Mouse (Mus musculus): ENCODE measurements around the gene Dnah6.

The Dnah6 gene

DNA sequence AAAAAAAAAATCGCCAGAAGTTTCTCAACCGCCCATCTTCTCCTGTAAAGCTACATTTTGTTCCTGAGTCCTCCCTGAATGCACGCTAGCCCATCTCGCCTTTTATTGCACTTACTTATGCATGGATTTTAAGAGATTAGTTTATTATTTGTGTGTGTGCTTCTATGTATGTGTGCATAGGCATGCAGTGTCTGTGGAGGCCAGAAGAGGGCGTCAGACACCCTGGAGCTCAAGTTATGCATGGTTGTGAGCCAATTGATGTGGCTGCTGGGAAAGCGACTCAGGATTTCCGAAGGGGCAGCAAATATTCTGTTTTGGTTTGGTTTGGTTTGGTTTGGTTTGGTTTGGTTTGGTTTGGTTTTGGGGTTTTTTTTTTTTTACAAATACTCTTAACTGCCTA, 78.0 kb downstream of the Dnah6 start:
- DNase-seq (ENCODE audit: low read depth, low spot score) = no peak

DNA sequence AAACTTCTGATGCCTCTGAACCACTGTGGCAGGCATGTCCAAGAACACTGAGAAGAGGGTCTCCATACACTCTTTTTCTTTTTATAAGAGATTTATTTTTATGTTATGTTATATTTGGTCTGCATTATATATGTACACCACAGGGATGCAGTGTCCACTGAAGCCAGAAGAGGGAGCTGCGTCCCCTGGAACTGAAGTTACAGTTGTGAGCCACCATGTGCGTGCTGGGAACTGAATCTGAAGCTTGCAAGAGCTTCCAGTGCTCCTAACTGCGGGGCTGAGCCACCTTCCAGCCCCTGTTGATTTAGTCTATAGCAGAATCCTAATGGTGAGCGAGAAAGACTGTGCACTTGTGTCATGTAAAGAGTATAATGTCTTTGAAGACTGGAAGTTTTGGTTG, 78.7 kb downstream of the Dnah6 start:
- DNase-seq (ENCODE audit: low read depth, low spot score) = peak; percentile 6

GRCm38 (mm10) chr6:73140836-73141235, 80.6 kb downstream of the Dnah6 start:
- DNase-seq (ENCODE audit: low read depth, low spot score) = no peak

DNA sequence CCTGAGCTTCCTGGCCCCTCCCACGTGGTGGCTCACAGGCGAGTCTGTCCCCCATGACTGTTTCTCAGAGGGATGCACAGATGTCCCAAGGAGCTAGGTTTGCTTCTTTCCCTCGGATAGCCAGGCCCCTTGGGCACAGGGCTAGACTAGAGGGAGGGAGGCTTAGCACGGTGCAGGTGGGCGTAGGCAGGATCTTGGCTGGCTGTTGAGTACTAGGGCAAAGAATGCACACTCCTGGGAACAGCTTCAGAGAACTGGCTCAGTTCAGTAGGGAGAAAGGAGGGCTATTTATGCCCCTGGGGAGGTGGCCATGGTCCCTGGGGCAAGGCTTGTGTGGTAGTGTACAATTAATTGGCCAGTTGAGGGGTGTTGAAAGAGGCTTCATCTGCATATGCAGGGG, 88.7 kb downstream of the Dnah6 start:
- no peak for DNase-seq (ENCODE audit: low read depth, low spot score)

GRCm38 (mm10) chr6:73127594-73127993, 93.9 kb downstream of the Dnah6 start:
- no peak for DNase-seq (ENCODE audit: low read depth, low spot score)

DNA sequence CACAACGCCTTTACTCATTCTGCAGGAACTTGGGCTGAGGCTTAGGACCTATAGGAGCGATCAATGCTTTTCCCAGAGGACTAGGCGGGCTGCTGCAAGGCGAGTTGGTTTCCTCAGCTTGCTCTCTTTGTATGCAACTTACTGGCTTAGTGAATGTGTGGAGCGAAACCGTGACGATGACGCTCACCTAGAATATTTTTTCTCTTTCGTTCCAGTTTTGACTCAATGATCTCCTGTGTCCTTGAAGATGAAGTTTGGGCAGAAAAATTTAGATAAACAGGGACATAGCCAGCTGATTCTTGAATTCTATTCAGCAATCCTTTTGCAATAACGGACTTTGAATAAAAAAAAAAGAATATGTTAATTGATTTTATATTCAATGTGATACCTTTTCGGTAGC, 101.1 kb downstream of the Dnah6 start:
- no peak for DNase-seq (ENCODE audit: low read depth, low spot score)

DNA sequence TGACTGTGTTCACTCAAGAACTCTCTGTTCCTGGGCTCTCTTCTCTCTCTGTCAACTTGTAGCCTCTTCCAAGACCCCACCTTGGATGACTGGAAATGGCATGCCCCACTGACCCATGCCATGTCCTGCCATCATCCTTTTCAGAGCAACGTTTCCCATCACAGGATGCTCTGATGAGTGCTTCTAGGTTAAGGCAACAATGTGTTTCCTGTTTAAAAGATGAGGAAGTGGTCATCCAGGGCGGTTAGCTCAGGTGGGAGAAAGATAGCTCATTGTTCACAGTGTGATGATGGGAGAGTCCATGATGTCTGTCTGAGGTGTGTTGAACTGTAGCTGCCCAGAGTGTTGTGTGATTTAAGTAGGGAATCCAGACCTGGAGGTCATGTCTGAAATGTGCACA, 107.6 kb downstream of the Dnah6 start:
- no peak for DNase-seq (ENCODE audit: low read depth, low spot score)

DNA sequence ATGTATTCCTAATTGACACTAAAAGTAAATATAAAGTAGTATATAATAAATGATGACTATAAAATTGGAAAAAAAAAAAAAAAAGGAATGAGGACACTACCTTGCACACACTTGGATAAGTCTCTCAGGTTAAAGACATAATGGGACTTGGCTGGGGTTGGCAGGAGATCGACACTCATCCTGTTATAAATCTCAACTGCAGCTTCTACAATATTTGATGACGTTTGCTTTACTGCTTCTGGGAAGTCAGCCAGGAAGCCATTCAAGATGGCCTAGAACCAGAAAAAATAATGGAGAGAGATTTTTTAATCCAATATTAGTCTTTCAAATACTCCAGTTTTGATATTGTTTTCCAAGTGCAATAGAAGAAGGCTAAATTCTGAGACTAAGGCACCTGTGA, 108.1 kb downstream of the Dnah6 start:
- no peak for DNase-seq (ENCODE audit: low read depth, low spot score)

- no peak for DNase-seq (ENCODE audit: low read depth, low spot score)
These were observed 128.3 kb downstream of the Dnah6 start for GRCm38 (mm10) chr6:73093133-73093532.

DNA sequence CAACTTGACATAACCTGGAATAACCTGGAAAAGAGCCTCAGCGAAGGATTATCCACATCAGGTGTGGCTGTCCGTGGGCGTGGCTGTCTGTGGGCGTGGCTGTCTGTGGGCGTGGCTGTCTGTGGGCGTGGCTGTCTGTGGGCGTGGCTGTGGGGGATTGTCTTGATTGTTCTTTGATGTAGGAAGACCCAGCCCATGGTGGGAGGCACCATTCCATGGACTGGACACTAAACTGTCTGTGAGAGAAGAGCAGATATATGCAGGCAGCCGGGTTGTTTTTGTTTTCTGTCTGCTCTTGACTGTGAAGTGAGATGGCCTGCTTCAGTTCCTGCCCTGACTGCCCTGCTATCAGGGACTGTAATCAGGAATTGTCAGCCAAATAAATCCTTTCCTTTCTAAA, 130.6 kb downstream of the Dnah6 start:
- DNase-seq (ENCODE audit: low read depth, low spot score) = no peak

DNA sequence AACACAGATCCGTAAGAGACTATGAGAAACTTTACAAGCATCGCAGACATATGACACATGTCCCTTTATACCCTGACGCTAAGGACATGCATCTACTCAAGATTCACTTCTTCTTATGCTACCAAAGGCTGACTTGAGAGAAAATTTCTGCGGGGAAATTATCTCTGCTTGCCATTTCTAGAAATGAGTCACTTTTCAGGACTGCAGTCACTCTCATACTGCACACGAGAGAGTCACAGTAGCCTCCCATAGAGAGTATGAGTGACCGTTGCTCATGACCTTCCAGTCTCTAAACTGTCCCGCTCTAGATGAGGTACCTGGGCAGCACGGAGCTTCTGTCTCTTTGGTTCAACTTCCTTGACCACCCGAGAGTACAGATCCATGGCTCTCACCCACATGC, 138.9 kb downstream of the Dnah6 start:
- DNase-seq (ENCODE audit: low read depth, low spot score) = no peak

DNA sequence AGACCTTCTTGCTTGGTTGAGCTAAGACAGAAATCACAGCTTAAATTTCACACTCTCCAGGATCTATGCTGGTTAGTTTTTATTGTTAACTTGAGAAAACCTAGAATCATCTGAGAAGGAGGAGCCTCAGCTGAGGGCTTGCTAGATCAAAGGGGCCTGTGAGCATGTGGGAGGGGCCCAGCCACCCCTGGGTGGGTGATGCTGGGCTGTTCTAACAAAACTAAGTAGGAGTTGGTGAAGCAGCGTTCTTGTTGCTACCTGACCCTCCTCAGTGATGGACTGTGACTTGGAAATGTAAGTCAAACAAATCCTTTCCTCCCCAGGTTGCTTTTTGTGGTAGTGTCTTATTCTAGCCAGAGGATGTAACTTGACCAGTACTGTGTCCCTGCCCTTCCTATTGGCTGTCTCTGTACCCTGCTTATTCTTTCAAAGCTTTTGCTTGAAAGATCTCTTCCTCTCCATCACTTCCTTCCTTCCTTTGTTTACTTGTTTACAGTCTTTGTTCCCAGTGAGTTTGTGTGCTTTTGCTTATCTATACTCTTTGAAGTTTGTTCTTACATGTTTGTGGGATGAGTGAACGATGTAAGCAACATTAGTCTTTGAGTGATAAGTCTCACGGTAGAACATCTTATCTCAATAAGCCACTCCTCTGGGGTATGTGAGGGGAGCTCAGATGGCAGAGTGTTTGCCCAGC, 149.2 kb downstream of the Dnah6 start:
- no peak for DNase-seq (ENCODE audit: low read depth, low spot score)

DNA sequence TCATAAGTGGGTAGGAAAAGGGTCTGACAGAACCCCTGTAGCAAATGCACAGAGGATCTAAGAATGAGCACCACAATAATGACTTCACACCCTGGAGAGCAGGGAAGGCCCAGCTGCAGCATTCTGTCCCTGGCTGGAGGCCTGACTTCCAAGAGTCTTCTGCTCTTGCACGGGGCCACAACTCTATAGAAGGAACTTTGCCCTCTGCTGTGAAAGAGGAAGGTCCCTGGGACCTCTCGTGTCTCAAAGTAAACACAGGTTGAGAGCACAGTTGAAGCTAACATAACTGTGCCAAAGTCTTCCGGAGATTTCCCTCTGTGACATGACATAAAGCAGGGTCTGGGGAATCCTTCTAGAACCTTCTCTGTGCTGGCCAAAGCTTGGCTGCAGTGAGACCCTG, 150.2 kb downstream of the Dnah6 start:
- no peak for DNase-seq (ENCODE audit: low read depth, low spot score)

DNA sequence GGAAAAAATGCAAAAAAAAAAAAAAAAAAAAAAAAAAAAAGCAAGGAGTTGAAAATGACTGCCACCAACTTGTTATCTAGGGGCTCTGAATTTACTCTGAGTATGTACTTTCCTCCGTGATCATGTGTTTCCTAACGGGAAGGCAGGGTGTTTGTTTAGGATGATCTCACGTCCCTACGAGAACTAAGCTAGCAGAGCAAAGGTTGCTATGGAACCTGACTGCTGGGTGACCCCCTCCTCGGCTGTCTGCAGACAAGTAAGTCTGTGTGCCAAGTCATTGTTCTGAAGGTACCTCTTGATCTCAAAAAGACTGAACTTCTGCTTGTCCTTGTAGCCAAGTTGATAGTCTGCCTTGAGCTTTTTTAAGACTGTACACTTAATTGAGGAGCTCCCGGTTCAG, 150.8 kb downstream of the Dnah6 start:
- no peak for DNase-seq (ENCODE audit: low read depth, low spot score)

DNA sequence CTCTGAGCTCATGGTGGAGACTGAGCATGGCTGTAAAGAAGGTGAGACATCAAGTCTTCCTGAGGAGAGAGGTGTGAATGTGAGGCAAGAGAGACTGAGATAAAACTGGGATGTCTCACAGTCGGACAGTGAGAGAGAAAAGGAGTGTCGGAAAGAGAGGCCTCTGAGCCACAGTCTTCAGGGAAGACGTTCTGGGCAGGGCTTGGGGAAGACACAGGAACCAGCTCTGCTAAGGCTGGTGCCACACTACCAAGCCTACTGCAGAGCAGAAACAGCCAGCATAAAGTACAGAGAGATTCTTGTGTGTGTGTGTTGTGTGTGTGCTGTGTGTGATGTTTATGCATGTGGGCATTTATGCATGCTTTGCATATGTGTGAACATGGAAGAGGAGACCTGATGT, 156.9 kb downstream of the Dnah6 start:
- no peak for DNase-seq (ENCODE audit: low read depth, low spot score)

DNA sequence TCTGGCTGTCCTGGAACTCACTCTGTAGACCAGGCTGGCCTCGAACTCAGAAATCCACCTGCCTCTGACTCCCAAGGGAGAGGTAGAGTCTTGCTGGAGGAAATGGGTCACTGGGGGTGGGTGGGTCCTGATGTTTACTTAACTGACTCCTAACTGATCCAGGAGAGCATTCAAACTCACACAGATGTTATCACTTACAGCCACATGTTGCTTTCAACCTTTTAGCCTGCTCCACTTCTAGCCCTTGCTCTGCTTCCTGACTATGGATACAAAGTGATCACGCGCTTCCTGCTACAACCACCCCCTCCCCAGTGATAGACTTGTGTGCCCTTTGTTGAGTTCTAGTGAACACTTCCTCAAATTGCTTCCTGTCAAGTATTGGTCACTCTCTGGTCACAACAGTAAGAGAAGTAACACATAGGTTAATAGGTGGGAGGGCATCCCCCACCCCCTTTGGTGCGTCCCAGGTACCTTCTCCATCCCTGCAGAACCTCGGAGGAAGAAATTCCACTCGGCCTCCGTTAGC, 161.8 kb downstream of the Dnah6 start:
- DNase-seq (ENCODE audit: low read depth, low spot score) = no peak

- DNase-seq (ENCODE audit: low read depth, low spot score) = no peak
These were observed 162.3 kb downstream of the Dnah6 start for GRCm38 (mm10) chr6:73059162-73059561.

- no peak for DNase-seq (ENCODE audit: low read depth, low spot score)
These were observed 166.1 kb downstream of the Dnah6 start for GRCm38 (mm10) chr6:73055347-73055746.

DNA sequence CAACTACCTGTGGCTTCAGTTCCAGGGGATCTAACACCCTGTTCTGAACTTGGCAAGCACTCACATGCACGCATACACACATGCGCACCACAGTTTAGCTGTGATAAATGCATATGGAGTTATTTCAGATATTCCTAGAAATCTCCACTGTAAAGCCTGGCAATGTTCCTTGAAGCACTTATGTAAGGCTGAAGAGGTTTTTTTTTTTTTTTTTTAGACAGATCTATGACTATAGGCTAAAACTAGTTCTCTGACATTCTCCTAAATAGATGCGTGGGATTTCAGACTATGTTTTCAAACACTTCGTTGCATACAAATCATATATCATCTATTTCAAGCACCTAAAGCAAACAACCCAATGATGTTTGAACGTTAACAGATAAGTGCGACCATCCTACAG, 166.6 kb downstream of the Dnah6 start:
- no peak for DNase-seq (ENCODE audit: low read depth, low spot score)

DNA sequence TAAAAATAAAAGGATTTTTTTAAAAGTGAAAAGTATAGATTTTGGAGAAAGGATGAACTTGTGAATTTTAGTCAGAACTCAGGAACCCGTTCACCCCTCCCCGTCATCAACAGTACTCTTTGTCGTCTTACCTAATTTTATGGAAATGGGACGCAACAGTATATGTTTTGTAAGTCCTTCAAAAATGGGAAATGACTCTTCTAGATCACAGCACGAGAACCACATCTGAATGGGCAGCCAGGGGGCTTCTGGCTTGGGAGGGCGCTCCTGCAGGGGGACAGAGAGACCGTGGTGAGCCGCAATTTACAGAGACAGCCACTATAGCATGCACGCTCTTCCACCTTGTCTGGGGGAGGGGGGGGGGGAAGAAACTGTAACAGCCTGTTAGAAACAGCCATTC, 167.9 kb downstream of the Dnah6 start:
- no peak for DNase-seq (ENCODE audit: low read depth, low spot score)

DNA sequence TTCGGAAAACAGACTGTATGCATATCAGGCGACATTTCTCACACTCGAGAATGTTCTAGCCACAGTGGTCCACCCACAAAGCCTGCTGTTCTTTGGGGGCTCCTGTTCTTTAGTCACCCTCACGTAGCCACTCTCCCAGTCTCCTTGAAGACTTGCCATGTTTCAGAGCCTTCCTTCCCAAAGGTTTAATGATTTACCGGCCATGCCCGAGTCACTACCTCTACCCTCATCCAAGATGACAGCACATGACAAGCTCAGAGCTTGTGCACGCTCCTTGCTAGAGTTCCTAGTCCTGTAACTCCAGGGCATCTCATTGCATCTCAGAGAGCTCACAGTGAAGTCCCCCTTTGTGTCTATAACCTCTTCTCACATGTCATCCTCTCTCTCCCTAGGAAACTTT, 174.2 kb downstream of the Dnah6 start:
- no peak for DNase-seq (ENCODE audit: low read depth, low spot score)

GRCm38 (mm10) chr6:73045944-73046343, 175.5 kb downstream of the Dnah6 start:
- no peak for DNase-seq (ENCODE audit: low read depth, low spot score)

DNA sequence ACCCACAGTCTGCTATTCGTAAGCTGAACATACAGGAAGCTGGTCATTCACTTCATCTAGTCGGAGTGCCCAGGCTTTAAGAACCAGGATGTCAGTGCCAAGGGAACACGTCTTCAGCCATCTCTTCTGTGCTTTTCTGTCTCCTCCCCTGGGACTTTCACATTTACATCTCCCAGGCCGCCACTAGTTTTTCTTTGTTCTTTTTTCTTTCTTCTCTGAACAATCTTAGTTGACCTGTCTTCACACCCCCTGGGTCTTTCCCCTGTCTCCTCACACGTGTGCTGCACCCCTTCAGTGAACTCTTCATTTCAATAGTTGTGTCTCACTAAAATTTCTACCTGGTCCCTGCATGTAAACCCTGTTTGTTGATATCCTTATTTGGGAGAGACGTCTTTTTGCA, 179.2 kb downstream of the Dnah6 start:
- DNase-seq (ENCODE audit: low read depth, low spot score) = no peak

- DNase-seq (ENCODE audit: low read depth, low spot score) = no peak
These were observed 183.2 kb downstream of the Dnah6 start for GRCm38 (mm10) chr6:73038291-73038690.
